Mouse (Mus musculus): ENCODE measurements around the gene Ap1g2.

GRCm38 (mm10) chr14:55096573-55097087 is 9.8 kb downstream of the Ap1g2 start:
- TF ChIP-seq EP300 (IDR thresholded peaks at IDR 0.05; ENCODE audit: low read depth) (no peak), CTCF (IDR thresholded peaks at IDR 0.05; ENCODE audit: low read depth) (no peak)

Data from heart, postnatal 0 days (tissue).